Mouse (Mus musculus) lung, postnatal 14 days (tissue): Measurements from ENCODE around the gene Bicd2.
A peak's percentile ranks its signal among the peaks of the same experiment; 100 is the strongest.
"Not testable (repeated sequence)": the region's sequence is repeated elsewhere in the genome, so short reads cannot be mapped to it uniquely, and the experiment has no call there.

Source experiments
- DNase-seq: peaks from one replicate; pipeline ENCODE4 v3.0.0; 2021

The Bicd2 gene

DNA sequence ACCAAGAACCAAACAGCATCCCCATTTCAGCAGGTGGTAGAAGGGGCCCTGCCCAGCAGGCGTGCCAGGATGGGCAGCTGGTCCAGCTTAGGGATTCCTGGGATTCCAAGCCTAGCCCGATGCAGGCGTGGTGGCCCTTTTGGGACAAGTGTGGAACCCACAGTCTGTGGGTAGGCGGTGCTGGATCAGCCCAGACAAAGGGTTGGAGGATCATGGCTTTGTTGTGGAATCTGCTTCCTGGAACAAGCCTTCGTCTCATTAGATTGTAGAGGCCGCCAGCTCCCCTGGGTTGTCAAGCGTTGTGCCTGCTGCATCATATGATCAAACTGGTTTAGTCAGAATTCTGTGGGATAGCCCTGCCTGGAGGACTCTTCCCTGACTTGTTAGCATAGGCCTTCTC, 21.0 kb downstream of the Bicd2 start:
- no peak for DNase-seq

DNA sequence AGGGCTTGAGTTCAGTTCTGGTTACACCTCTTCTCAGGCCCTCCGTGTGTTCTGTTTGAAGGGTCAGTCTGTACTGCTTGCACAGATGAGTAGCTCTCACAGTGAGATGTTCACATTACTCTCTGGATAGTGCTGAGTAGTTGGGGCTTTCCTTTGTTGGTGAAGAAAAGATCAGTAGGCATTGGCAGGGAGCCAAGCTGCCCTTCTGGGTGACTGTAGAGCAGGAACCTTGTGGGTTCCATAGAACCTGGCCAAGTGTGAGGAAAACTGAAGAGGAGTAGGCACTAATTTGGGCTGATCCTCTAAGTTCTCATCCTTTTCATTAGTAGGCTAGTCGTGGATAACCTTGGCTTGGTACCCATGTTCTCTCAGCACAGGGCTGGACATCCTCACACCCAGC, 21.4 kb downstream of the Bicd2 start:
- no peak for DNase-seq

DNA sequence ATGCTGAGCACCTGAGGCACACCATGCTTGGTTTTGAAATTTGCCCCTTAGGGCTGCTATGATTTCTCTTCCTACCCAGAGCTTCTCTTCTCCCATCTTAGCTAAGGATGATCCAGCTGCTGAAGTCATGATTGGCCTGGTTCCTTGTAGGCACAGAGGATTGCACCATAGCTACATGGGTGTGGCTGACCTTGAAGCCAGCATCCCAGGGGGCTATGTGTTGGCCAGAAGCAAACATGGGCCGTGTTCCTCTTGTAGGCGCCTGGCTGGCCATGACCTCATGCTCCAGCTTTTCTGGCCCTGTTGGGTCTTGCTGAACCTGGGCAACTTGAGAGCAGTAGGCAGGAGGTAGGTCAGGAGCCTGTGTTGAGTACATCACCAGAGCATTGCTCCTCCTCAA, 23.3 kb downstream of the Bicd2 start:
- no peak for DNase-seq

DNA sequence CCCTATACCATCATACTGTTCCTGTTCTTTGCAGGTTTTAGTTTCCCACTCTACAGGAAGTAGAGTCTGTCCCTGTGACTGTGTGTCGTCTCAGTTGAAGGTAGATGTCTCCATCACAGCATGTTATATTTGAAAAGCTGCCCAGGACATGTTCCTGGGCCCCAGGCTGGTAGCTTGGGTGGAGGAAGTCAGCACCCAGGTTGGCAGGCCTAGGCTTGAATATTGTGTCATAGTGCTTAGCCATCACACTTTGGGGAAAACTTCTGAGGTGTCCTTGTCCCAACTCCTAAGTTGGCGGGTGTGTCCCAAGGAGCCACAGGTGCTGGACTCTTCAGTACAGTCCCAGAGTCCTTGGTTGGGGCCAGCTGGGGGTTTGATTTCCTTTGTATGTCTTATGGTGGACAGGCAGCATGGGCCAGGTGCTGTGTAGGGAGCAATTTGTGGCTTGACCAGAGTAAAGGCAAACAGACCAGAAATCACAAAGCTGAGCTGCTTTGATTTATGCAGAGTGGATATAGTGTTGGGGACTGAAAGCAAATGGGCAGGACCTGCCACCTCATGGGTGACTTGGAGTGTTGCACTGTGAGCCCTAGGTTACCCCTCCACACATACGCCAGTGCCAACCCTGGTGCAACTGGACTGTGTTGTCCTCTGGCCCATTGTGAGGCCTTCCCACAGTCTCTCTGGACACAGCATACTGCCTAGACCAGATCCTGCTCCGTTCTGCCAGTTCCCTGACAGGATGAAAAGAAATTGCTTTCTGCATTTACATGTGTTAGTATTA, 26.5 kb downstream of the Bicd2 start:
- no peak for DNase-seq

DNA sequence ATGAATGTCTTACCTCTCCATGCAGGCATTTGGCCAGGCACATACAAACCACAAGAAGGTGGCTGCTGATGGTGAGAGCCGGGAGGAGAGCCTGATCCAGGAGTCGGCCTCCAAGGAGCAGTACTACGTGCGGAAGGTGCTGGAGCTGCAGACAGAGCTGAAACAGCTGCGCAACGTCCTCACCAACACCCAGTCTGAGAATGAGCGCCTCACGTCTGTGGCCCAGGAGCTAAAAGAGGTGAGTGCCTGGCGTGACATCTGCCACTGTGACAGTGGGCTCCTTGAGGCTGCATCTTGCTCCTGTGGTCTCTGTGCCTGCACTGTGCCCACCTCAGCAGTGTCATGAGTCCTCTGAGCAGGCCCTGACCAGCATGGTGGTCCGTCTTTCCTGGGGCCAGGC, 28.0 kb downstream of the Bicd2 start:
- no peak for DNase-seq

DNA sequence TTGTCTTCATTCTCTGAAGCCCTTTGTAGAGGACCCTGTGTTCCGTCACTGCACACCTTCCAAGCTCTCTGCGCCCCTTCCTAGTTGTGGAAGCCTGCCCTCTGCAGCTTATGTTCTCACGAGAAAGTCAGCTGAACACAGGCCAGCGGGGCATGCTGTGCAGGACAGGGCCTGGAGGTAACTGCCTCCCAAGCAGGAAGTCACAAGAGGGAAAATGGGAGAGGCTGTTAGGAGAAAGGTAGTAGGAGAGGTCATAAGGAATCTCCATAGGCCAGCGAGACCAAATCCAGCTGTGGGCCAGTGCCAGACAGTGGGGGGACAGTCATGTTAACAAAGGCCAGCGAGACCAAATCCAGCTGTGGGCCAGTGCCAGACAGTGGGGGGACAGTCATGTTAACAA, 28.8 kb downstream of the Bicd2 start:
- not testable (repeated sequence) for DNase-seq

DNA sequence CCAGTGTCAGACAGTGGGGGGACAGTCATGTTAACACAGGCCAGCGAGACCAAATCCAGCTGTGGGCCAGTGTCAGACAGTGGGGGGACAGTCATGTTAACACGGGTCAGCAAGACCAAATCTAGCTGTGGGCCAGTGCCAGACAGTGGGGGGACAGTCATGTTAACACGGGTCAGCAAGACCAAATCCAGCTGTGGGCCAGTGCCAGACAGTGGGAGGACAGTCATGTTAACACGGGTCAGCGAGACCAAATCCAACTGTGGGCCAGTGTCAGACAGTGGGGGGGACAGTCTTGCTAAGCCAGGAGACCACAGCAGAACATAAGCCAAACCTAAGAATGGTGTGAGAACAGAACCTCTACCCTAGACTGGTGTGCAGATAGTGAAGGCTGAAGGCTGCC, 29.5 kb downstream of the Bicd2 start:
- DNase-seq, result not testable (repeated sequence)

DNA sequence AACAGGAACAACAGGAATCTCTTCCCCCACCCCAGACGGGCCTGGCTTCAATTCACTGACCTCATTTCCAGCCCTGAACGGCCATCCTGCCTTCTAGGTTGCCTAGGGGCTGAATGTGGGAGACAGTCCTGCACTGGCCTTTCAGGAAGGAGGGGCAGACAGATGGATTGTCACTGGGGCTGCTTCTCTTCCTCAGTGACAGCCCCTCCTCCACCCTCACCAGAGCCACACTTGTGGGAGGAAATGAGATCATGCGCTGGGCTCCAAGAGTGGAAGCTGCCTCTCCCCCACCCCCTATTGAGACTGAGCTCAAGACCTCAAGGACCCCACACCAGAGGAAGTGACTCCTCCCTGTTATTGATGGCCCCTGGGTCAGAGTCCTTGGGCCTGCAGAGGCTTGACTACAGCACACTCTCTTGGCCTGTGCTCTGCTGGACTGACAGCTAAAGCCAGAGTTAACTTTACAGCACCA, 30.1 kb downstream of the Bicd2 start:
- peak; percentile 76 for DNase-seq

DNA sequence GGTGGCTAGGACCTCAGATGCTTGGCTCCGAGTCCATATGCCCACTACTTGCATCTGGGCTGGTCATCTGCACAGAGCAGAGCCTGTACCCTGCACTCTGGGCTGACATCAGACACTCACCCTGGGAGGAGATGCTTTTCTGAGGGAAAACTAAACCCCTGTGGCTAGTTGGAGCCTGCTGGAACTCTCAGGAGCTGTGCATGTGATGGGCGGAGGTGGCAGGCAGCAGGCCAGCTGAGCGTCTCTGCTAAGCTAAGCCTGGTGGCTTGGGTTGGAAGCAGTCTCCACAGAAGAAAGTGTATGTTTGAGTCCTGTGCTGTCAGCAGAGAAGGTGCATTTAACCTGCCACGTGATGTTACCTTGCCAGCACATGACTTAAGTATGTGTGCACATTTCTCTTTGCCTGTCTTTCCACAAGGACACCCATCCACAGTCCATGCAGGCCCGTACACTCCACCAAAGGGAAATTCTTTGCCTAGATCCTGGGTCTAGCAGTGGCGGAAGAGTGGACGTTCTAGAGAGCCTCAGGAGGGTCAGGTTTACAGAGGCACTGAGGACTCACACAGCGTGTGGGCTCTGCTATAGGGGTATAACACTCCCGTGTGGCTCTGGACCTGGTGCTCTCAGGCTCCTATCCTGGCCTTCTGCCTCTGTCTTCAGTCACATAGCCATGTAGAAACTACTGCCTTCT, 31.1 kb downstream of the Bicd2 start:
- DNase-seq, result no peak

DNA sequence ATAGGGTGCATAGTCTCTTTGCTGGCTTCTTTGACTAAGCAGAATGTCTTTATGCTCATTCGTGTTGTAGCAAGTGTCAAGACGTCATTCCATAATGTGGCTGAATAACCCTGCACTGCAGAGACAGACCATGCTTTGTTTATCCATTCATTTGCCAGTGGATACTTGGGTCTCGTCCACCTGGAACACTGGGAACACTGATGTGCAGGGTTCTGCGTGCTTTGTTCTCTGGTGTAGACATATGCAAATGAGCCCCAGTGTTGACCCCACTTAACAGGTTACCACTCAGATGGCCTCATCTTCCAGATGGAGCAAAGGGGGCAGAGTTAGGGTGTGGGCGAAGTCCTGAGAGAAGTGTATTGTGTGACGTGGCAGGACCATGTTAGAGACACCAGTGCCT, 32.9 kb downstream of the Bicd2 start:
- no peak for DNase-seq

DNA sequence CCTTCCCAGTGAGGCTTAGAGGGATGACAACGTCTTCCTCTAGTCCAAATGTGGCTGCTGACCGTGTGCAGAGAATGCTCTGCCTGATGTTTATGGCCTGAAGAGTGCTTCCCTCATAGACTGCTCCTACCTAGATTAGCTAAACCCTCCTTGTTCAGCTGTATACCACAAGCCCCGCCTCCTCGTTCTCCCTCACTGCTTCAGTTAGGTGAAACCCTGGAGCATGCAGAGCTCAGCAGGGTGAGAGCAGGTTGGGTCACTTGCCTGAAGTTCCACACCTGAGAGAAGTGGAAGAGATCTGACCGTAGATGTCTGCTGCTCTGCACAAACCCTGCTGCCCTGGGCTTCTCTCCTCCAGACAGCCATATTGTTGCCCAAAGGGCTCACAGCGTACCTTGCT, 33.3 kb downstream of the Bicd2 start:
- no peak for DNase-seq

DNA sequence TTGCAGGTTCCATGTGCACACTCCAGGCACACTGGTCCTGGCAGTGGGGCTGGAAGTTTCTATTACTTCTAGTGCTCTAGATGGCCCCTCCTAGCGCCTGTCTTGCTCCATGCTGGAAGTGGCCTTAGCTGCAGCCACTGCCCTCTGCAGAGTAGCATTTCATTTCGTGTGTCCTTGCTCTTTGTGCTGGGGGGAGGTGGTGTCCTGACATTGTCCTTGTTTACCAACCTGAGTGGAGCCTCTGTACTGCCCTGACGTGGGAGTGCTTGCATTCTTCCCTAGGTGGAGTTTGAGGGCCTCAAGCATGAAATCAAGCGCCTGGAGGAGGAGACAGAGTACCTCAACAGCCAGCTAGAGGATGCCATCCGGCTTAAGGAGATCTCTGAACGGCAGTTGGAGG, 36.2 kb downstream of the Bicd2 start:
- no peak for DNase-seq

DNA sequence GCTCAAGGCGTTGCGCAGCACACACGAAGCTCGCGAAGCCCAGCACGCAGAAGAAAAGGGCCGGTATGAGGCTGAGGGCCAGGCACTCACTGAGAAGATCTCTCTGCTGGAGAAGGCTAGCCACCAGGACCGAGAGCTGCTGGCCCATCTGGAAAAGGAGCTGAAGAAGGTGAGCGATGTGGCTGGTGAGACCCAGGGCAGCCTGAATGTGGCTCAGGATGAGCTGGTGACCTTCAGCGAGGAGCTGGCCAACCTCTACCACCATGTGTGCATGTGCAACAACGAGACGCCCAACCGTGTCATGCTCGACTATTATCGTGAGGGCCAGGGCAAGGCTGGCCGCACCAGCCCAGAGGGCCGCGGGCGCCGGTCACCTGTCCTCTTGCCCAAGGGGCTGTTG, 37.9 kb downstream of the Bicd2 start:
- no peak for DNase-seq

DNA sequence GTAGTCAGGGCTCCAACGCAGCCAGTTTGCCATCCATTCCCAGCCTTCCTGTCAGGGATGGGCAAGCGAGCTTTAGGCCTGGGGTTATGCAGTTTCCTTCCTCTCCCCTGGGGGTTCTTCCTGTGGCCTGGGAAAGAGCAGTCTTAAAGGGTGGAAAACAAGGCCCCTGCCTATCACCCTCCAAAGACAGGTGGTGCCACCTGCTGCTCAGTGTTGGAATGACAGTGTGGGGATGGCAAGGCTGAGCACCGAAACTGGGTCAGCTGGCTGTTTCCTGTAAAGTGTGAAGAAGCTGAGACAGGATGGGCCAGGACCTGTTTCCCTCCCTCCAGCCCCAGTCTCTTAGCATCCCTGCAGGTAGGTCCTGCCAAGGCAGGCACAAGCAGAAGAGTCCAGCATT, 39.8 kb downstream of the Bicd2 start:
- peak; percentile 95 for DNase-seq

DNA sequence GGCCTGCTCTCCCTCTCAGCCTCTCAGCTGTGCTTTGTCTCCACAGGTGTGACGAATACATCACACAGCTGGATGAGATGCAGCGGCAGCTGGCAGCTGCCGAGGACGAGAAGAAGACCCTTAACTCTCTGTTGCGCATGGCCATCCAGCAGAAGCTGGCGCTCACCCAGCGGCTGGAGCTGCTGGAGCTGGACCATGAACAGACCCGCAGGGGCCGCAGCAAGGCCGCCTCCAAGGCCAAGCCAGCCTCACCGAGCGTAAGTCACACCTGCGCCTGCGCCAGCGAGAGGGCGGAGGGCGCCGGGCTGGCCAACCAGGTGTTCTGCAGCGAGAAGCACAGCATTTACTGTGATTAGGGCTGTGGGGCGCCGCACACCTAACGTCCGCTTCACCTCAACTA, 41.6 kb downstream of the Bicd2 start:
- no peak for DNase-seq

DNA sequence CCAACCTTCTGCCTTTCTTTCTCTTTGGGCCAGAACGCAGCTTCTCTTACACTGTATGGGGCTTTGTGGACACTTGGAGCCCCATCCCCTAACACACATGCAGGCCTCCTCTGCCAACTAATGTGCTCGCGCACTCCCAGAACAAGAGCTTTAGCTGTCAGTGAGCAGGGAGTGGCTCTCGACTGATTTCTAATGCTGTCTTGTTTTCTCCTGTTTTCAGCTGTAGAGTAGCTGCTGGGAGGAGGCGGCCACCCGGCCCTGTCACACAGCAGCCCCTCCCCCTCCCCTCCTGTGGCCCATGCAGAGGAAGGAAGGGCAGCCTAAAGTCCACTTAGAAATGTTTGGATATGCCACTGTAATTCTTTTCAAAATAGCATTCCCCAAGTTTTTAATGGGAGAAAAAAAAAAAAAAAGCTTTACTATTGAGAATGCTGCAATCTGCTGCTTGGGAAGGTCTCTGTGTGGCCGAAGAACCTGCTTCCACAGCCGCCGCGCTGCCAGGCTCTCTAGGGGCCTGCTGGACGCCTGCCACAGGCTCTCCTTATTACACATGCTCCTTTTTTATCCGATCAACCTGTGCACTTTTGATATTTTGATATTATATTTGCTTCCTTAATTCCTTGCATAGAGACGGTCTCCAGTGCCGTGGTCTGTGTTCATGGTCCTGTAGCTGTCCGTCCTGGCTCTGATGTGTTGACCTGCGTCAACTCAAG, 43.5 kb downstream of the Bicd2 start:
- no peak for DNase-seq

DNA sequence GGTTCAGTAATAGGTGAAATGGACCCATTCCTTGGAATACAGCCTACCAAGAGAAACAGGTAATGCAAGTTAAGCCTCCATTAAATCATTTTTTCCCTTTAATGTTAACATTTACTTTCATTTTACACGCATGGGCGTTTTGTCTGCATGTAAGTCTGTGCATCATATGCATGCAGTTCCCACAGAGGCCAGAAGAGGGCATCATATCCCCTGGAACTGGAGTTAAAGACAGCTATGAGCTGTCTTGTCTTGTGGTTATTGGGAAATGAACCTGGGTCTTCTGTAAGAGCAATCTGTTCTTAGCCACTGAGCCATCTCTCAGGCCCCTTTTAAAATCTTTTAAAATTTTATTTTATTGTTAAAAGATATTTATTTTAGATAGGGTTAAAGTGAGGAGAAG, 50.0 kb downstream of the Bicd2 start:
- DNase-seq, result no peak

DNA sequence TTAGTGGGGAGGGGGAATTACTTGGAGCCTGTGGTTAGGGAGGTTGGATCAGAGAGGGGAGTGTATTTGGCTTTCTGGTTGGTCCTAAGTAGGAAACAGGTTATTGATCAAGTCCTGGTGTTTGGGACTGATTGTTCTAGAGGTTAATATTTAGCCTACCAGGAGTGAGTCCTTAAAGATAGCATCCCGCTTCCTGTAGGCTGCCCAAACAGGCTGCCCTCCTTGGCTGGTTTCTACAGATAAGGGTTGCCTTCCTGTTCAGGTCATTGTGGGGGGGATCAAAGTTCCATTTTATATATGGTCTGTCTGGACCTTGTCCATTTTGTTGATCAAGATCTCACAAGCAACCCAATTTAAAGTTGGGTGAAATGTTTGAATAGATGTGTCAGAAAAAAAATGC, 52.2 kb downstream of the Bicd2 start:
- no peak for DNase-seq

DNA sequence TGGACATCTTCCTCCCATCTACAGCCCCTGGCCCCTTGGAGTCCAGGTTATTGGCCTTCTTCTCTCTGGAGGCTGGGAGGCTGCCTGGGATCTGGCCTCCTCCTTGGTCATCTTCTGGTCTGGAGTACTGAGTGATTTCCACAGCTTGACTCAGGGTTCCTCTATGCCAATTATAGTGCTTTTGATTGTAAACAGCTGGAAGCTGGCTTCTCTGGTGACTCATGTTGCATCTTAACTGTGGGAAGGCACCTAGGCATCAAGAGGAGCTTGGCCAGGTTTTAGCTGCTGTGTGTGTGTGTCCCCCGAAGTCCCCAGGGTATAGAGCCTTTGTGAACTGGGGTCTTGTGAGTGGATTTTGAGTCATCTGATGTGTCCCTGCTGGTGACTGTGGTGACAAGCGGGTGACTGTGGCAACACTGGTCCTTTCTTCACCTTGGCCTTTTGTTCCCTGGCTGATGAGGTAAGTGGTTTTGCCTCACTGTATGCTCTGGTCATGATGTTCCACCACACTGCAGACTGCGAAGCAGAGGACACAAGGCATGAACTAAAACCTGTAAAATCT, 53.6 kb downstream of the Bicd2 start:
- DNase-seq, result no peak

DNA sequence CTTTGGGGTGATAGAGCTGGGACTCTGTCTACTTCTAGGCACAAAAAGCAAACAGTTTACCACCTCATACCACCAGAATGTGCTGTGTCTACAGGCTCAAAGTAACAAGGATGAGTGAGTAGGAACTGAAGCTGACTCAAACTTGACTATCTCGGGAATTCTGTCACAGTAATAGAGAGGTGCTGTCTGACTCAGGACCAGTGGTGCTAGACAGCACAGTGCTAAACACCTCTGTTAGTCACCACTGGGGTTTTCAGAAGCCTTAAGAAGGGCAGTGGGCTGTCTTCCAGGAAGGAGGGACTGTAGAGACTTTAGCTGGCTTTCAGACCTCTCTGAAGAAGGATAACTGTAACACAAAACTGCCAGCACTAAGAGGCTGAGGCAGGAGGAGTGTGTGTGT, 55.4 kb downstream of the Bicd2 start:
- DNase-seq, result no peak

DNA sequence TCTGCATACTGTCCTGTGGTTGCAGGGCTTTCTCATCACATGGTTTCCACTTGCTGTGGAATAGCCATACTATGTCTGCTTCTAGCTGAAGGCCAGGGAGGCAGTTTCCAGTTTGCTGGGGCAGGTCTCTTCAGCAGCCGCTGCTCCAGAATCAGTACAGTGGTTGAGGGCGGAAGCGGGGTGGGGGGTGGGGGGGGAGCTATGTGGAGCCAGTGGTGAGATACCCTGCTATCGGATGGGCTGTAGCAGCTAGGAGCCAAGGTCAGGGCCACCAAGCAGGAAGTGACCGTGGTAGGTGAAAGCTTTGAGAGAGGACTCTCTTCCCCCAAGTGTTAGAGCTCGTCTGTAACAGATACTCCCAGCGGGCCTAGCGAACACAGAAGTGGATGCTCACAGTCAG, 56.8 kb downstream of the Bicd2 start:
- no peak for DNase-seq

DNA sequence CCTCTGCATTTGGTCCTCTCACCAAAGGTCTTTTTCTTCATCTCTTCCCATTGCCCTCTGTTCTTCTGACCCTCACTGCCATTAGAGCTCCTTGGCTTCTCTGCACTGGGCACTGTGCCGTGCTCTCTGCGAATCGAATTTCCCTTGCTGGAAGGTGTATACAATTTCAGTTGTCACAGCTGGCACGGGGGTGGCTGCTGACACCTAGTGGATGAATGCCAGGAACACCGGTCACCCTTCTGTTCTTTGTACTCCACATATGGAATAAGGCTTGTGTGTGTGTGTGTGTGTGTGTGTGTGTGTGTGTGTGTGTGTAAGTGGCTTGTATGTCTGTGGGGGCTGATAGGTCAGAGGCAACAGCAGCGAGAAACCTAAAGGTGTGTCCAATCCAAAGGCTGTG, 58.8 kb downstream of the Bicd2 start:
- DNase-seq, result peak; percentile 38

DNA sequence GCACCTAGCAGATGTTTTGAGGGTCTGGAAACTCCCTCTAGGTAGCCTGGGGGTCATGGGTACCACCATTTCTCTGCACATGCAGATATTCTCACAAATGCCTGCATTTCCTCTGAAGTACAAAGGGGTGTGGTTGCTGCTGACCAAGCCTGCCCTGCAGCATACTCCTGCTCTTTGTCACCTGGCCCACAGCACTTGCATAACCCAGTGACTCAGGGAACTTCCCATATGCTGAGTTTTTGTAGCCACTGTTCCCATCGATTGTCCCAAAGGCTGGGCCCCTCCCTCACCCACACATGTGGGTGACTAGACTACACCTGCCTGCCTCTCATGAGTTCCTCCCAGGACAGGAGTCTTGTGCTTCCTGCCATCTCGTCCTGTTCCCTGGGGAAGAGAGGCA, 61.2 kb downstream of the Bicd2 start:
- no peak for DNase-seq

DNA sequence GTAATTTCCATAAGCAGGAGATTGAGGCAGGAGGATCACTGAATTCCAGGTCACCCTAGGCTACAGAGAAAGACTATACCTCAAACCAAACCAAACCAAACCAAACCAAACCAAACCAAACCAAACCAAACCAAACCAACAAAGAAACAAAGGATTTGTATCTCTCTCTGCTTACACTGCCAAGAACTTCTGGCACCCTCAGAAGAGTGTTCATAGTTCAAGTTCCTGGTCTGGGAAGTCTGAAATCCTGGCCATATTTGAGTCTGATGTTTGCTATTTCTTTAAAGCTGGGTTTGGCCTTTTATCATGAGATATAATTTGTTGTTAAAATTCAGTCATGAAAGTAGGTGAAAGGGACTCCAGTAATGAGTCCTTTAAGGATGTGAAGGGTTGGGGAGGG, 66.4 kb downstream of the Bicd2 start:
- DNase-seq, result no peak
